Mouse (Mus musculus): ENCODE measurements around the gene Hnf1a.

The Hnf1a gene

DNA sequence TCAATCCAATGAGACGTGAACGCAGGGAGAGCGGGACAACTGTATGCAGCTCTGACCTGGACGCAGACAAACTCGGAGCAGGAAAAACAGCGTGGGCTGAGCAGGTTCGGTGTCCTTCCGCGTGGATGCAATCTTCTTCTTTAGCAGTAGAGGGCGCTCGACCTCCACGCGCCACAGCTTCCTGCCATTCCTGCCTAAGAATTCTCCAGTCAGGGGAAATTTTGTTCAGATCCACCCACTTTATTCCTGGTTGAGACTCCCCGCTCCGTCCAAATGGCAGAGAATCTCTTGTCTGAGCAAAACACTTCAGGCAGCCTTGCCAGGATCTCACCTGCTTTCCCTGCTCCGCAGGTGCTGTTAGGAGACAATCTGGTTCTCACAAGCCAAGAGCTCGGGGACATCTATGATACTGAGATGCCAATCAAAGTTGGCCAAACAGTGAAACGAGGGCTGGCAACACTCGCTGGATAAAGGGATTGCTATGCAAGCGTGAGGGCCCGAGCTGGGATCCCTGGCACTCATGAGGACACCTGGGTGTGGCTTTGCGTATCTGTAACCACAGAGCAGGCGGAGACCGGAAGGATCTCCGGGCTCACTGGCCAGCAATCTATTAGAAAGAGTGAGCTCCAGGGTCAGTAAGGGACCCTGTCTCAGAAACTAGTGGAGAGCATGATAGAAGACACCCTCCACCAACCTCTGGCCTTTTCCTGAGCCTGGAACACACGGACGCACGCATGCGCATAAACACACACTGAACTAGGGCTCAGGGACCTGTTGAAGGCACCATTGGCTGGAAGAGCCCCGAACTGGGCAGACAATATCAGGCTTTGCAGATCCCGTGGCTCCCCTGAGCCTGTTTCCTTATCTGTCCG, 8.6 kb upstream of the Hnf1a start:
- DNase-seq (ENCODE audit: extremely low read depth, low read depth) = peak; percentile 78

DNA sequence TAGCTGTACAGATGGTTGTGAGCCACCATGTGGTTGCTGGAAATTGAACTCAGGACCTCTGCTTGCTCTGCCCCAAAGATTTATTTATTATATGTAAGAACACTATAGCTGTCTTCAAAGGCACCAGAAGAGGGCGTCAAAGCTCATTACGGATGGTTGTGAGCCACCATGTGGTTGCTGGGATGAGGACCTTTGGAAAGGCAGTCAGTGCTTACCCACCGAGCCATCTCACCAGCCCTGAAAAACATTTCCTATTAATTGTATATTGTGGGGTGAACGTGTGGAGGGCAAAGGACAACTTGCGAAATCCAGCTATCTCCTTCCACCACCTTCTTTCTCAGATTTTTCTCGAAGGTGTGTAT, 8.0 kb upstream of the Hnf1a start:
- DNase-seq (ENCODE audit: extremely low read depth, low read depth) = peak; percentile 81

GRCm38 (mm10) chr5:114978473-114978872, 7.6 kb upstream of the Hnf1a start:
- no peak for DNase-seq (ENCODE audit: extremely low read depth, low read depth)

DNA sequence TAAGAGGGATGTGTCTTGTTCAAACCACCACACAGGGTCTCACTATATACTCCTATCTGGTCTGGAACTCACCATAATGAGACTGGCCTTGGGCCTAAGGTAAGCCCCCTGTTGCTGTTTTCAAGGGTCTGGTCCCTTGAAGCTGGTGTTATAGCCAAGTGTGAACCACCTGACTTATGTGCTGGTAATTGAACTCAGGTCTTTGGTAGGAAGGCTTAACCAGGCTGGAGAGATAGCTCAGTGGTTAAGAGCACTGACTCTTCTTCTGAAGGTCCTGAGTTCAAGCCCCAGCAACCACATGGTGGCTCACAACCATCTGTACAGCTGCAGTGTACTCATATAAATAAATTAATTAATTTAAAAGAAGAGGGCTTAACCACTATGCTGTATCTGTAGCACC, 6.0 kb upstream of the Hnf1a start:
- no peak for DNase-seq (ENCODE audit: extremely low read depth, low read depth)

DNA sequence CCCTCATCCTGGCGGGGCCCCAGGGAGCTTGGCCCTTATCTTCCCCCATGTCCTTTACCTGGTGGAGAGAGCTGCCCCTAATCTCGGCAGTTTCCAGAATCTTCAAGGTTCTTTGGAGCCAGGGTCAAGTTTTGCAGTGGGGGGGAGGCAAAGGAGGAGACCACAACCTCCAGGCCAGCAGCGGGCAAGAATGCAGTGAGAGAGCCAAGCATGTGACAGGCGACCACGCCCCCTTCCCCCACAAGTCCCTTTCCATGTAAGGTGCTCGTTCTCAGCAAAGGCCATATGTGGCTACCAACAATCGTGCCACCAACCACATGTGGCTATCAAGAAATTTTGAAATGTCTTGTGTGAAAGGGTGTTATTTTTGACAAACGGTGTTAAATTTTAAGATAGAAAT, 2.2 kb upstream of the Hnf1a start:
- DNase-seq (ENCODE audit: extremely low read depth, low read depth) = no peak

- DNase-seq (ENCODE audit: extremely low read depth, low read depth) = no peak
Observed at GRCm38 (mm10) chr5:114972201-114972600, 1.3 kb upstream of the Hnf1a start.

DNA sequence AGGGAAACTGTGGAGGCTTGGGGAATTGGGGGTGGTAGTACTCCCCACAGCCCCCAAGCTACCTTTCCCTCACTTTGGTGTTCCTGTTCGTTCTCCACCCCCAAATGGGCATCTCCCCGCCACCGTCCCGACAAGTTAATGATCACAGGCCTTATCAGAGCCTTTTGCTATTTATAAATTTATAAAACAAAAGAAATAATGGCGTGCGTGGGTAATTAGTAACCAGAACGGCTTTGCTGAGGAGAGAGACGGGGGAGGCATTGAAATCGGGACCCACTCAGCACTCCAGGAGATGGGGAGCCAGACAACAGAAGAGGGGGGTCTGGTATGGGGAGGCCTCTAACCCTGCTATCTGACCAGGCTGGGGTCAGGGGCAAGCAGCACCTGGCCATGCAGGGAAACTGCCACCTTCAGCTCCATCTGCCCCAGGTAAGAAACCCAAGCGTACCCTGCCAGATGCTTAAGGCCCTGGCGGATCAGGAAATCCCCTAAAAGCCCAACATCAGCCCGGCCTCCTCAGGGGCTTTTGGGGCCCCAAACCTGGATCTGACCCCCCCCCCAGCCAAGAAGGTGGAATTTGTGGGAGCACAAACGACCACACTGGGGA, 1.2 kb downstream of the Hnf1a start:
- no peak for DNase-seq (ENCODE audit: extremely low read depth, low read depth)

DNA sequence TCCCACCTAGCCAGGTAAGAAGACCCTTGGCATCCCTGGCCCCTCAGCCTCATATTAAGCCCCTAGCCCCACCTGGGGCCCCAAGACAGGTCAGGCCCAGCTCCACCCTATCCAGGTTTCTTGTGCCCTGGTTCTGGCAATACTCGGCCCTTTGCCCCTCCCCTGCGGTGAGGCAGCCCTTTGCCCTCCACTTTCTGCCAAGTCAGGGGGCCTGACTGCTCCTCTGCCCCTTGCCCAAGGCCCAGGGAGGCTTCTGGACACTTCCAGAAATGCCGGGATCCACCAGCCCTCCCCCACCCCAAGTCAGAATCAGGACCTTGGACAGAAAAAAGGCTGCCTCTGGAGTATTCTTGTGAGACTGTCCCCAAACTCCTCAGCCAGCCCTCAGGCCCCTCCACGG, 1.8 kb downstream of the Hnf1a start:
- DNase-seq (ENCODE audit: extremely low read depth, low read depth) = no peak

- DNase-seq (ENCODE audit: extremely low read depth, low read depth) = no peak
Observed at GRCm38 (mm10) chr5:114968651-114969050, 2.2 kb downstream of the Hnf1a start.

DNA sequence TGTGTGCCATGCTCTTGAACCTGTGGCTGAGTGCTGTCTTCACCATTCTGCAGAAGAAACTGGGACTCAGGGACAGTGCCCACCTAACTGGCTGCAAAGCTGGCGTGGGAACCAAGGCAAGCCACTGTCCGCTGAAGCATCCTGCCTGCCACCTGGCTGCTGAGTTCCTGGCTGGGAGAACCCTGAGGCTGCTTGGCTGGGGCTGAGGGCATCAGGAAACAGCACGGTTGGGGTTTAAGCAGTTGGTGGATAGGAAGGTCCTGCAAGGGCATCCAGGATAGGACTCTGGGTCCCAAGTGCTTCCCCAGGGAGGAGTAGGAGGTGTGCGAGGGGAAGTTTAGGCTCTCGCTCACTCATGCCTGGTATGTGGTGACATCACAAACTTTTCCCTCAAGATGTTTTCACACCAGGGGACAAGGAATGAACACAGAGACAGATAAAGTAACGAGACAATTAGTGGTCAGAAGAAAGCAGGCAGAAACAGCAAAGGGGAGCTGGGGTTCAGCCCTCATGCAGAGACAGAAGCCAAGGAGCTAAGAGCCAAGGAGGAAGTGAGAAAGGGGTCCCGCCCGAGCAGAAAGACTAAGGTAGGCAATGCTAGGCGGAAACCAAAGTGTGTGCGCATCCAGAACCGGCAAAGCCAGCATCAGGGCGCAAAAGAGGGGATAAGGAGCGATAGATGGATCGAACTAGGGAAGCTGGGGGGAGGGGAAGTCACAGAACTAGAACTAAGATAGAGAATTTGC, 3.2 kb downstream of the Hnf1a start:
- no peak for DNase-seq (ENCODE audit: extremely low read depth, low read depth)

DNA sequence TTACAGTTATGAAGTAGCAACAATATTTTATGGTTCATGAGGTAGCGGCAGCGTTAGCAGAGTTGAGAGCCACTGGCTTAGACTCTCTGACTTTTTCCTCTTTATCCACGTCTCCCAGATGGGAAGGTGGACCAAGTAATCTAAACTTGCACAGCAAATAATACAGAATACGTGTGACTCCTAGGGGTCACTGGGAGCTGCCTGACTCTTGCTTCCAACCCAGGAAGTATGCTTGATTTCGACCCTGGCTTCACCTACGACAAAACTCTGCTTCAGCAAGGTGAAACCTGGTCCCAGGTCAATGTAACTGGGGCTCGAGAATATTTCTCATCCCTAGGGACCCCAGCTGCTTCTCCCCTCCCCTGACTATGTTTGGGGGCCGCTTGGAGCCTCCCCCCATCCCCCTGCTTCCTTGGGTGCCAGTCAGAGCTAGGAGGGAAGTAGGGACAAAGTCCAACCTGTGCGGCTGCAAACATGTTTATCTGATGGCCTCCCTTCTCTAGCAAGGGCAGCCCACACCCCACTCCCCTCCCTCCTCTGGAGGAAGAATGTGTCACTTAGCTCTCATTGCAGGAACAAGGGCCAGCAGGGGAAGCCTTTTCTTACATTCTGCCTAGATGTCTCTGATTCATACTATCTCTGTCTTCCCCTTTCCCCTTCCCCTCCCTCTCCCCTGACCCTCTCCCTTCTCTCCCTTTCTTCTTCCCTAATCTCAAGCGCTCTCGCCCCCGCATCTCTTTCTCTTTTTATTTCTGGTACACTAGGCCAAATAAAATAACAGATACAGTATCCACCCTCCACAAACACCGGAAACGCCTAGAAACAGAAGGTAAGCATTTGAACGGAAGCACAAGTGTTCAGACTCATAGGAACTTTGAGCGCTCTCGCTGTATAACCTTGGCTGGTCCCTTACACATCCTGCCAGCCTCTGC, 5.7 kb downstream of the Hnf1a start:
- no peak for DNase-seq (ENCODE audit: extremely low read depth, low read depth)

GRCm38 (mm10) chr5:114964315-114964966, 6.5 kb downstream of the Hnf1a start:
- no peak for DNase-seq (ENCODE audit: extremely low read depth, low read depth)

- DNase-seq (ENCODE audit: extremely low read depth, low read depth) = no peak
Observed at GRCm38 (mm10) chr5:114961590-114962360, 9.1 kb downstream of the Hnf1a start.

GRCm38 (mm10) chr5:114958069-114958468, 12.8 kb downstream of the Hnf1a start:
- no peak for DNase-seq (ENCODE audit: extremely low read depth, low read depth)

DNA sequence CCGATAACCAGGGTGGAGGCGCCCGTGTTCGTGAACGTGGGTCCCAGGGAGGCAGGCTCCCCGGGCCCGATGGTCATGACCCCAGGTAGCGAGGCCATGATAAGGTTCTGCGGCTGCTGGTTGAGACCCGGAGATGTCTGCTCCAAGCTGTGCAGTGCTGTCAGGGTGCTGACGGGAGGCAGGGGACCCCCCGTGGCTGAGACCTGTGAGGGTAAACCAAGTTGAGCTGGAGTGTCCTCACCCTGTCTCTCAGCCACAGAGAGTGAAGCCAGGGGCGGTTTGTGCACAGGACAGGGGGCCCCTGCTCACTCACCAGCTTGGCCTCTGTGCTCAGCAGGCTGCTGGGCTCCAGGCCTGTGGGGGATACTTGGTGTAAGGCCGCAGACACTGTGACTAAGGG, 17.6 kb downstream of the Hnf1a start:
- DNase-seq (ENCODE audit: extremely low read depth, low read depth) = no peak

DNA sequence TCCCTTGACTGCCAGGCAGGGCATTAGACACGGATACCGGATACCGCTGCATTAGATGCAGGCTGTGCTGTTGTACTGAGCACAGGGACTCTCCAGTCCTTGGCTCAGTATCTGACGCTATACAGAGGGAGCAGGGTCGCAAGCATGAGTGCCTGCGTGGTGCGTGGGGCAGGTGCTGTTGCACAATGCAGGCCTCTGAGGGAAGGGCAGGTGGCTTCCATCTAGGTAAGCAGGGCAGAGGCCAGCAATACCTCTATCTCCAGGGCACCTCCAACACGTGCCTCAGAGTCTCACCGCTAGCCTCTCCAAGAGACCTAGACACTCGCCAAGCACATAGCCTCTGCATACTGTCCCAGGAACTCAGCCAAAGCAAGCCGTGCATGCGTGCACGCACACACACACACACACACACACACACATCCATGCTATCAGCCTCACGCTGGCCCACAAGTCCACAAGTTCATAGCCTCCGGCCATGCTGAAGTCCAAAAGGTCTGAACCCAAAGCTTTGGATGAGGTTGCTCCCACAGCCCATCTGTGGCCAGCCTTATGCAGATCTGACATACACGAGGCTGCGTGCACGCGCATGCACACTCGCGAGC, 19.5 kb downstream of the Hnf1a start:
- DNase-seq (ENCODE audit: extremely low read depth, low read depth) = no peak

DNA sequence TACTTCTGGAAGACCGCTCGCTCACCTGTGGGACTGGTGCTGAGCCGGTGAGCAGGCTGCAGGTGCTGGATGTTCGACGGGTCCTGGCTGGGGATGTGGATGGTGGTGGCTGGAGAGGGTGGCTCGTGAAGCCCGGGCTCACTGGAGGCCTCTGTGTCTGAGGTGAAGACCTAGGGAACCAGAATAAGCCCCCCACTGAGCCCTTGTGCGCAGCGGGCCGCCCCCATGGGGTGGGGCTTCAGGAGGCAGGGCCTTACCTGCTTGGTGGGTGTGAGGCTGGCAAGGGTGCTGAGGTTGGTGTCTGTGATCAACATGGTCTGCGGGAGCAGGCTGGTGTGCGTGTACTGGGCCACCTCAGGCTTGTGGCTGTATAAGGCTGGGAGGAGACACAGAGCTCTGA, 20.2 kb downstream of the Hnf1a start:
- DNase-seq (ENCODE audit: extremely low read depth, low read depth) = no peak

- DNase-seq (ENCODE audit: extremely low read depth, low read depth) = no peak
Observed at GRCm38 (mm10) chr5:114949812-114950211, 21.1 kb downstream of the Hnf1a start.

DNA sequence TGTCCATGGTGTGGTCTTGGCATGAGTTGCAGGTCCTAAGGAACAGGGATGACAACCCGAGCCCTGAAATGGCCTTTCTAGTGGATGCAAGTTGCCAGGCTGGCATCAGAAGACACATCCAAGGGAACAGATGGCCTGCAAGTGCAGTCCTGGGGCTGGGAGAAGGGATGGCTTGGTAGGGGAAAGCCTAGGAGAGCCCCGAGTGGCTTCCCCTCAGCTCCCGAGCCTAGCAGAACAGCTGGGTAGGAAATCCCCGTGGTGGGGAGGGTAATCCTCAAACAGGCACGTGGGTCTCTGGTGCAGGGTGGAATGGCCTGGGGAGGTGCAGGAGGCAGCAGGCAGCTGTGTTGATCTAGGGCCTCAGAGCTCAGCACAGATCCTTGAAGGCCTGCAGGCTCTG, 21.6 kb downstream of the Hnf1a start:
- no peak for DNase-seq (ENCODE audit: extremely low read depth, low read depth)

GRCm38 (mm10) chr5:114948891-114949290, 22.0 kb downstream of the Hnf1a start:
- no peak for DNase-seq (ENCODE audit: extremely low read depth, low read depth)
